Mouse (Mus musculus) hindbrain, embryonic 13.5 days (tissue): ENCODE data around the gene Zfand2a. TPM values are rescaled to one million over a fixed set of nuclear protein-coding genes. Genes with fewer than 3 reads are reported as not detected.

ENCODE experiments used
- ATAC-seq: fragments of 200-750 bp; cut with Nextera tagmentation; 2 replicates; pipeline ENCODE4 v1.8.0; 2017; ENCODE audit warnings: moderate TSS enrichment; ENCODE audit not compliant: low FRiP score
- H3K27ac ChIP-seq: fragments of 300-500 bp; sonication (generic); 2 replicates; pipeline ENCODE4 v1.5.1; 2015; ENCODE audit warnings: inconsistent platforms, mild to moderate bottlenecking, moderate library complexity
- H3K27me3 ChIP-seq: fragments of 300-500 bp; sonication (generic); 2 replicates; pipeline ENCODE4 v1.6.1; 2015; ENCODE audit warnings: mild to moderate bottlenecking, inconsistent platforms
- H3K36me3 ChIP-seq: fragments of 300-500 bp; sonication (generic); 2 replicates; pipeline ENCODE4 v1.6.1; 2015; ENCODE audit warnings: mild to moderate bottlenecking, inconsistent platforms
- H3K4me1 ChIP-seq: fragments of 300-500 bp; sonication (generic); replicated peaks from 2 replicates; pipeline ENCODE4 v1.6.1; 2015; ENCODE audit warnings: inconsistent platforms
- H3K4me2 ChIP-seq: fragments of 300-500 bp; sonication (generic); 2 replicates; pipeline ENCODE4 v1.6.1; 2015; ENCODE audit warnings: inconsistent platforms, mild to moderate bottlenecking, moderate library complexity
- H3K4me3 ChIP-seq: fragments of 300-500 bp; sonication (generic); 2 replicates; pipeline ENCODE4 v1.5.1; 2015; ENCODE audit warnings: mild to moderate bottlenecking, inconsistent platforms
- H3K9ac ChIP-seq: fragments of 300-500 bp; sonication (generic); 2 replicates; pipeline ENCODE4 v1.6.1; 2015; ENCODE audit warnings: mild to moderate bottlenecking, inconsistent platforms
- H3K9me3 ChIP-seq: fragments of 300-500 bp; sonication (generic); 2 replicates; pipeline ENCODE4 v1.6.1; 2016; ENCODE audit warnings: inconsistent platforms
- WGBS: fragments of 180-500 bp; shearing (Covaris S2); methylation state at CpG from one replicate; pipeline ENCODE4 v1.1.7; 2015; 5-methylcytosine and 5-hydroxymethylcytosine counted together
- polyA plus RNA-seq: library from polyadenylated mRNA; unstranded; fragments of >200 nt; fragmentation: Nextera tagmentation; extraction: Ambion mirVana; gene quantifications from 2 replicates; pipeline ENCODE4 v1.2.1, GENCODE M21; 2015

Gene Zfand2a
- polyA plus RNA-seq, 1 experiment from 2014 or later: 13.1 TPM

DNA sequence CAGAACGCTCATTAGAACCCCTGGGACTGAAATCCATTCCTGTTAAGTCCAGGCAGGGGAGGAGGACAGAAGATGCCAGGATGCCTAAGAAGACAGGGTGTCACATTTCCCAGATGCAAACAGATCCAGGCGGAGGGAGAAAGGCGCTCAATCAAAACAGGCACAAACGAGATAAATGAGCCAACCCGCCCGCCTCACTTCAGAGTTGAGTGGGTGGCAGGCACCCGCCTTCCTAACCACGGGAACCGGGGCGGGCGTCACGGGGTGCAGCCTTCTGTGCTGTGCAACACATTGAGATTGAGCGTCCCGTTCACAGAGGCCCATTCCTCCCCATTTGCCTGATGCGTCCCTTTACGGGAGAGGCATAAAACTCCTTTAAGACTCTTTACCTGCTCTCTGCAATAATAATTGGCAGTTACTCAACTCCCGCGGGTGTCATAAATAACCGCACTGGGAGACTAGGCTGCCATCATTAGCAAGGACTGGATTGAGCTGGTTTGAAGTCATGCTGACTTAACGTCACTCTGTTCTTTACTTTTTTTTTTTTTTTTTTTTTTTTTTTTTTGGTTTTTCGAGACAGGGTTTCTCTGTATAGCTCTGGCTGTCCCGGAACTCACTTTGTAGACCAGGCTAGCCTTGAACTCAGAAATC is 10.8 kb upstream of the Zfand2a start:
- no peak for ATAC-seq
- Histone ChIP-seq H3K27me3 (peaks cover 15% of the 10 kb centered on the region; the same call in 1 of the 2 replicates), H3K27ac (no peak overlapping the region), H3K36me3 (no peaks in the 10 kb centered on the region), H3K4me3 (no peak overlapping the region), H3K4me2 (no peak overlapping the region), H3K4me1 (peaks cover 6% of the 10 kb centered on the region), H3K9me3 (no peaks in the 10 kb centered on the region), H3K9ac (no peak overlapping the region)
- 56% methylated on average over 22 of the region's 22 CpGs for WGBS

DNA sequence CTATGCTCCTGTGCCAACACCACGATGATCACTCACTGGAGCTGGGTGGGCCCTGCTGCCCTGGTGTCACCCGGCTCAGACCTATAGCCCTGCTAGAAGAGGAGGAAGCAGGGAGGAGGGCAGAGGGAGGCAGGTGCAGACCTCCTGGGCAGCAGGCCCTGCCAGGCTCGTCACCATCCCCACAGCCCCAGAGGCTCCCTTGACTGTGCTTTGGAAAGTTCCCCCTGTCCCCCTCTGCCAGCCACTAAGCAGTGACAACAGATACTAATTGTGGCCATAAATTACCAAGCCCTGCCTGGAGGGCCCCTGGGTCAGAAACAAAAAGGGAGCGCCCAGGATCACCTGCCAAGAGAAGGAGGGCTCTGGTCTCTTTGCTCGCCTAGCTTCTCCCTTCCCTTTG is 9.3 kb upstream of the Zfand2a start:
- Histone ChIP-seq H3K4me1 (peaks cover 11% of the 10 kb centered on the region), H3K4me2 (no peak overlapping the region), H3K9ac (no peak overlapping the region), H3K4me3 (no peak overlapping the region), H3K36me3 (no peaks in the 10 kb centered on the region), H3K27ac (no peak overlapping the region), H3K9me3 (no peaks in the 10 kb centered on the region), H3K27me3 (peaks cover 15% of the 10 kb centered on the region; the same call in 1 of the 2 replicates)
- ATAC-seq: no peak
- WGBS: 54% methylated on average over 5 of the region's 5 CpGs

DNA sequence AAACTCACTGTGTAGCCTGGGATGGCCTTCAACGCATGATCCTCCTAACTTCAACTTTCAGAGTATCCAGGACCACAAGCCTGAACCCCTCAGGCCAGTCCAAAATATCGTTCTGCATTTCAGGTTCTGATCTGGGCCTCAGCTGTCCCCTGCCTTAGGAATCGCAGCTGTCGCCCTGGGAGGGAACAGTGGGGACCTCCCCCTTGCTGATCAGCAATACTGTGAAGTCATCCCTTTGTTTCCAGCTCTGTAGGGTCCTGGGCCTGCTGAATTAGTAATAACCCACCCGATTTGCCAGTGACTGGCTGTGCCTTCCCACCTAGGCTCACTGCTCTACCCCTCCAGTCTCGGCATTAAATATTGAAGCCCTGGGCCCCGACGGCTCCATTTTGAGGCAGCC is 7.0 kb upstream of the Zfand2a start:
- no peak for ATAC-seq
- H3K4me2 ChIP-seq: no peak overlapping the region
- peaks cover 8% of the 10 kb centered on the region; the same call in 1 of the 2 replicates for H3K27me3 ChIP-seq
- peaks cover 6% of the 10 kb centered on the region for H3K9me3 ChIP-seq
- peaks cover 11% of the 10 kb centered on the region for H3K4me1 ChIP-seq
- H3K36me3 ChIP-seq: no peaks in the 10 kb centered on the region
- WGBS: 41% methylated on average over 8 of the region's 8 CpGs
- H3K9ac ChIP-seq: no peak overlapping the region
- H3K4me3 ChIP-seq: no peak overlapping the region
- H3K27ac ChIP-seq: peak overlapping the region; percentile 52; the same call in 1 of the 2 replicates

DNA sequence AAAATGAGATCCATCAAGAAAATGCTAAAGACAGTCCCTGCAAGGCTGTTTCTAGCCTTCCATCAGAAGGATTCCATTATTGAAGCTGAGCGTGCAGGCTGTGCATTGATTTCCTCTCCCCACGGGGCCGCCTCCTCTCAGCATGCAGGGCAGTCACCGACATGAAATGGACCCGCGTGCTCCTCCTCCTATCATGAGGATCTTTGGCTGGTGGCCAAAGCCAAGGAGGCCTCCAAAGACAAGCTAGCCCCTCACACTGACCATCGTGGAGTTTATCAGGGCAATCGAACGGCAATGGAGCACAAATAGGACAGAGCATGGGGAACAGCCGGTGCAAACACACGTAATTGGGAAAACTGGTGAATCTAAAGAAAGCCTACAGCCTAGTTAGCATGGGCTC is 5.8 kb upstream of the Zfand2a start:
- Histone ChIP-seq H3K9me3 (peaks cover 10% of the 10 kb centered on the region), H3K9ac (no peak overlapping the region), H3K27me3 (0 out of 2 replicates have a peak, but pooled peaks cover 8% of the 10 kb centered on the region), H3K36me3 (no peaks in the 10 kb centered on the region), H3K4me1 (peaks cover 10% of the 10 kb centered on the region), H3K4me2 (no peak overlapping the region), H3K27ac (peak overlapping the region; percentile 13; the same call in 1 of the 2 replicates), H3K4me3 (no peak overlapping the region)
- WGBS: 58% methylated on average over 11 of the region's 11 CpGs
- no peak for ATAC-seq

DNA sequence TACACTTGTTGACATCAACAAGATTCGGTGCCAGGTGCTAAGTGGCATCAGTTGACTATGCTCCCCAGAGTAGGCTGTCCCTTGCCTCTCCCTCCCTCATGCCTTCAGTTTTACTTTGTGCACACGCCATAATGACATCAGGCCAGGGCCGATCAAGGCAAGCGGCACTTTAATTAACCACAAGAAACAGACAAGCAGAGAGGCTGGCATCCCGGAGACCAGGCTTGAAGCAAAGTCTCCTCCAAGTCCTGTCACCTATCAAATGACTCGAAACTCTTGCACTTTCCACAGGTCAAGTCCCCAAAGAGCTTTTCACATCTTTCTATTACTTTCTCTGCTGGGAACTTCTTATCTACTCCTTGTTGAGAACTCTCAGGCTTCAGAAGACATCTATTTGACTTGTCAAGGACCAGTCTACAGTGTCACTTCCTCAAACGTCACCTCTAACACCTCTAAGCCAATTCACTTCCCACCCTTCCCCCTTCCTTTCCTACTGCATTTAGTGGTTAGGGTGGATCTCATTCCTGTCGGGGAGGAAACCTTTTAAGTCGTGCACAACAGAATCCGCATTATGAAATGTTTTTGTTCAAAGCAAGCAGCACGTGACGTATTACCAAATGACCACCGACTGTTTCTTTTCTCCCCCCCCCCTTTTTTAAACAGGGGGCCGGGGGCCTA is 1.0 kb downstream of the Zfand2a start:
- Histone ChIP-seq H3K9me3 (peaks cover 10% of the 10 kb centered on the region), H3K4me3 (peak overlapping the region; percentile 89), H3K27me3 (no peaks in the 10 kb centered on the region), H3K4me1 (peaks cover 17% of the 10 kb centered on the region), H3K9ac (peak overlapping the region; percentile 90), H3K4me2 (peak overlapping the region; percentile 84), H3K36me3 (peaks cover 39% of the 10 kb centered on the region), H3K27ac (no peak overlapping the region)
- ATAC-seq: no peak
- WGBS: 63% methylated on average over 14 of the region's 14 CpGs

DNA sequence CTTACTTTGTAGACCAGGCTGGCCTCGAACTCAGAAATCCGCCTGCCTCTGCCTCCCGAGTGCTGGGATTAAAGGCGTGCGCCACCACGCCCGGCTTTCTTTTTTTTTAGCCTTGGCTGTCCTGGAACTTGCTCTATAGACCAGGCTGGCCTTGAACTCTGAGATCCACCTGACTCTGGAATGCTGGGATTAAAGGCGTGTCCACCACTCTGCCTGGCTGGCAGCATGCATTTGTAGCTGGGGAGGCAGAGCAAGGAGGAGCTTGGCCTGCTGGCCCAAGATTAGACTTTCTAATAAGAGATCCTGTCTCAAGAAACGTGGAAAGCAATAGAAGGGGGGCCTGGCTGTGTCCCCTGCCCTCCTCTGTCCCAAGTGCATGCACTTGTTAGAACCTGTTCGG is 3.9 kb downstream of the Zfand2a start:
- Histone ChIP-seq H3K4me2 (no peak overlapping the region), H3K27me3 (no peaks in the 10 kb centered on the region), H3K4me1 (peaks cover 17% of the 10 kb centered on the region), H3K9me3 (no peaks in the 10 kb centered on the region), H3K4me3 (no peak overlapping the region), H3K27ac (no peak overlapping the region), H3K9ac (no peak overlapping the region), H3K36me3 (peaks cover 64% of the 10 kb centered on the region)
- ATAC-seq: no peak
- WGBS: 96% methylated on average over 10 of the region's 10 CpGs

DNA sequence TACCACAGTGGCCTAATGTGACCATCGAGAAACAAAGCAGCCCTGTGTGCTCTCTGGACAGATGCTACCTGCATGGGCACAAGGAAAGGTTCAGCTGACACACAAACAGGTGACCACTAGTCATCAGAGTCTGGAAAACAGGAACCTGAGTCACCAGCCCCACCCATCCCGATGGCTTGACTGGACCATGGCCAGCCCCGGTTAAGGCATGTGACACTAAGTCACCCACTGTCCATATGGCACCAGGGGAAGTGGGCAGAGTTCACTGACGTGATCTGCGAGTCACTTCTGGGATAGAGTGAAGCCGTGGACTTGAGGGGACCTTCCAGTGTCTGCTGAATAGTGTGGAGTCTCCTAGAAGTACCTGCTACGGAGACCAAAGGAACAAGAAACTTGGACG is 5.3 kb downstream of the Zfand2a start:
- WGBS: 91% methylated on average over 8 of the region's 8 CpGs
- Histone ChIP-seq H3K9ac (no peak overlapping the region), H3K36me3 (peaks cover 76% of the 10 kb centered on the region), H3K4me2 (no peak overlapping the region), H3K9me3 (no peaks in the 10 kb centered on the region), H3K4me3 (no peak overlapping the region), H3K27me3 (no peaks in the 10 kb centered on the region), H3K4me1 (peaks cover 17% of the 10 kb centered on the region), H3K27ac (no peak overlapping the region)
- no peak for ATAC-seq

DNA sequence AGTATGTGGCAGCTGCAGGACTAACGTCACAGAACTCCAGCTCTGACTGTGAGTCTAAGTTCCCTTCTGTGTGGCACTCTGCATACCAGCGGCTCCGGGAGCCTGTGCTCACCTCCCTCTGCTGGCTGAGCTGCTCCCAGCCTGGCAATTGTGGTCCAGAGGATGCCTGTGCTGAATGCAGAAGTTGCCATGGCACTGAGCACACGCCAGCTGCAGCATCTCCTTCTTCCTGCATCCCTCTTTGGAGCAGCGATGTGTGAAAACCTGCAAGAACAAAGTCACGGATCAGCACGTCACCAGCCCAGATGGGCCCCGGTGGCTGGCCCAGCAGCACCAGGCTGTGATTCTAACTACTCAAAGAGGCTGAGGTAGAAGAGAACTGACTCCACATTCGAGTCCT is 9.6 kb downstream of the Zfand2a start:
- no peak for ATAC-seq
- Histone ChIP-seq H3K27ac (no peak overlapping the region), H3K27me3 (no peaks in the 10 kb centered on the region), H3K4me3 (no peak overlapping the region), H3K4me2 (no peak overlapping the region), H3K9ac (no peak overlapping the region), H3K9me3 (no peaks in the 10 kb centered on the region), H3K4me1 (no peaks in the 10 kb centered on the region), H3K36me3 (peaks cover 89% of the 10 kb centered on the region)
- 64% methylated on average over 9 of the region's 9 CpGs for WGBS

DNA sequence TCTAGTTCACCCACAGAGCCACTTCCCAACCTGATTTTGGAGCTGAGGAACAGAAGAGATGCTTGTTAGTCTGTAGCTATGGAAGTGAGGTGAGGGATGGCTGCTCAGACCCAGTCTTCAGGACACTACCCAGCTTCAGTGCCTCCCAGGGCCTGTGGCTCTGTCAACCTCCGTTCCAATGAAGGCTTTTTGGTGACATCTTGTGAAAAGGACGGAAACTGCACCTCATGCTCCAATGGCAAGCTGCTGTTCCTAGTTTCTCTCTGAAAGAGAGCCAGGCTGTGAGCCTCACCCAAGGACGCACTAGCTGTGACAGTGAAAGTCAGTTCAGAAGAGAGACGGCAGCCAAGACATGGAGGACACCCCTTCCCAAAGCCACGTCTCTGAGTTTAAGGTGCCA is 16.4 kb downstream of the Zfand2a start:
- ATAC-seq: no peak
- 47% methylated on average over 5 of the region's 5 CpGs for WGBS
- H3K4me2 ChIP-seq: no peak overlapping the region
- H3K9me3 ChIP-seq: no peaks in the 10 kb centered on the region
- no peak overlapping the region for H3K4me3 ChIP-seq
- H3K27ac ChIP-seq: no peak overlapping the region
- H3K4me1 ChIP-seq: no peaks in the 10 kb centered on the region
- no peaks in the 10 kb centered on the region for H3K27me3 ChIP-seq
- H3K9ac ChIP-seq: no peak overlapping the region; the same call in 1 of the 2 replicates
- H3K36me3 ChIP-seq: peaks cover 28% of the 10 kb centered on the region

DNA sequence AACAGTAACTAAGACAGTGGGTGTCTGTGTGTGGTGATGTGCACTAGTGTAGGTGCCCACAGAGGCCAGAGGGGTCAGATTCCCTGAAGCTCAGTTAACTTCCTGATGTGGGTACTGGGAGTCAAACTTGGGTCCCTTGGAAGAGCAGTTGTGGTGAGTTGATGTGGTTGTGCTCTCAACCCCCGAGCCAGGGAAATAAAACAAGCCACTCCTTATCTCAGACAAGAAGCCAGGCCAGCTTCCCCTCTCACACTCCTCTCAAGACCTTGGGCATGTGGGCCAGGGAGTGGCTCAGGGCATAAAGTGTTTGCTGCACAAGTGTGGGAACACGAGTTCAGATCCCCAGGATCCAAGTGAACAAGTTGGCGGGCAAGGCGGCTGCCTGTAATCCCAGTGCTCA is 17.5 kb downstream of the Zfand2a start:
- 76% methylated on average over 4 of the region's 4 CpGs for WGBS
- no peak for ATAC-seq
- Histone ChIP-seq H3K27me3 (0 out of 2 replicates have a peak, but pooled peaks cover 9% of the 10 kb centered on the region), H3K4me3 (no peak overlapping the region), H3K9ac (no peak overlapping the region), H3K36me3 (peaks cover 16% of the 10 kb centered on the region), H3K4me2 (no peak overlapping the region), H3K9me3 (no peaks in the 10 kb centered on the region), H3K4me1 (no peaks in the 10 kb centered on the region), H3K27ac (no peak overlapping the region)

DNA sequence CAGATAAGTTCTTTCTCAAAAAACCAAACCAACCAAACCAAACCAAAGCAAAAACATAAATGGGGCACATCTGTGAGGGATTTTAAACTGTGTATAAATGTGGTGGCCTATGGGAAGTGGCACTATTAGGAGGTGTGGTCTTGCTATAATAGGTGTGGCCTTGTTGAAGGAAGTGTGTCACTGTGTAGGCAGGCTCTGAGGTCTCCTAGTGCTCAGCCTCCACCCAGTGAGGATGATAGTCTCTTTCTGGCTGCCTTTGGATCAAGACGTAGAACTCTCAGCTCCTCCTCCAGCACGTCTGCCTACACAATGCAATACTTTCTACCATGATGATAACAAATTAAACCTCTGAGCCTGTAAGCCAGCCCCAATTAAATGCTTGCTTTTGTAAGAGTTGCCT is 18.0 kb downstream of the Zfand2a start:
- Histone ChIP-seq H3K36me3 (peaks cover 12% of the 10 kb centered on the region), H3K4me3 (no peak overlapping the region), H3K27ac (no peak overlapping the region), H3K27me3 (0 out of 2 replicates have a peak, but pooled peaks cover 10% of the 10 kb centered on the region), H3K9ac (no peak overlapping the region), H3K4me1 (no peaks in the 10 kb centered on the region), H3K9me3 (no peaks in the 10 kb centered on the region), H3K4me2 (no peak overlapping the region)
- 89% methylated on average over 2 of the region's 2 CpGs for WGBS
- no peak for ATAC-seq

DNA sequence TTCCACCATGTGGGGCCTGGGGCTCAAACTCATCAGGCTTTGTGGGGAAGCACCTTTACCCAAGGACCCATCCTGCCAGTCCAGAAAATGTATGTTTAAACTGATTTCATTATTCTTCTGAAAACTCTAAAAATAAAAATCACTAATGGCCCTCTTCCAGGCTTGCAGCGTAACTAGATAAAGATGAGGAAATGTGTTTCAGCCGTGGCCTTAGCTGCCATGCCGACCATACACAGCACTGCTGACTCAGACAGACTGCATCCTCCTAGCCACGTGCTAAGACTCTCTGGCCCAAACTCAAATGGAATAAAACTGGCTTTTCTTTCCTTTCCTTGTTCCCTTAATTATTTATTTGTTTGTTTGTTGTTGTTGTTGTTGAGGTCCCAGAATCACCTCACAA is 19.5 kb downstream of the Zfand2a start:
- no peak for ATAC-seq

More for the DNA sequence above, 19.5 kb downstream of the Zfand2a start:
- H3K4me3 ChIP-seq: no peak overlapping the region
- peaks cover 8% of the 10 kb centered on the region for H3K4me1 ChIP-seq
- H3K36me3 ChIP-seq: peaks cover 4% of the 10 kb centered on the region; the same call in 1 of the 2 replicates
- H3K27me3 ChIP-seq: 0 out of 2 replicates have a peak, but pooled peaks cover 10% of the 10 kb centered on the region
- no peak overlapping the region for H3K27ac ChIP-seq
- no peak overlapping the region for H3K4me2 ChIP-seq
- no peaks in the 10 kb centered on the region for H3K9me3 ChIP-seq
- no peak overlapping the region for H3K9ac ChIP-seq
- 86% methylated on average over 4 of the region's 4 CpGs for WGBS
